Mouse (Mus musculus): ENCODE measurements around the gene Ube2ql1. TPM values are rescaled to one million over a fixed set of nuclear protein-coding genes. Genes with fewer than 3 reads are reported as not detected.

The Ube2ql1 gene
- 2.1 and 2.2 TPM in 2 replicates for polyA plus RNA-seq (2014; fragmentation: Nextera tagmentation; extraction: Ambion mirVana)

- no peaks in the 10 kb centered on the region for H3K36me3 ChIP-seq (ENCODE audit: control insufficient read depth, insufficient read depth, low read length)
- peak; percentile 96 for ATAC-seq (ENCODE audit: low read depth)
- peaks cover 61% of the 10 kb centered on the region for H3K27me3 ChIP-seq (replicated peaks; ENCODE audit: control insufficient read depth, insufficient read depth, low read length)
These were observed at the start of gene Ube2ql1 for GRCm38 (mm10) chr13:69739759-69740135. TSS of gene Ube2ql1 (minus strand) at chr13:69739889.

GRCm38 (mm10) chr13:69788704-69789103 is 49.0 kb upstream of the Ube2ql1 start:
- H3K4me1 ChIP-seq (ENCODE audit: control insufficient read depth, insufficient read depth, low read length): no peaks in the 10 kb centered on the region
- H3K9ac ChIP-seq (ENCODE audit: low read depth, low read length): no peak overlapping the region
- H3K4me3 ChIP-seq (ENCODE audit: low read depth, low read length): no peak overlapping the region
- H3K36me3 ChIP-seq (ENCODE audit: control insufficient read depth, insufficient read depth, low read length): no peaks in the 10 kb centered on the region
- no peaks in the 10 kb centered on the region for H3K9me3 ChIP-seq (ENCODE audit: control insufficient read depth, low read length)
- no peak for ATAC-seq (ENCODE audit: low read depth)
- no peak overlapping the region for H3K27ac ChIP-seq (replicated peaks; ENCODE audit: low read depth, low read length)
- DNase-seq (ENCODE audit: low spot score): peak; percentile 13
- 70% methylated on average over 5 of the region's 5 CpGs for WGBS
- H3K4me2 ChIP-seq (ENCODE audit: low read depth, low read length): no peak overlapping the region
- H3K27me3 ChIP-seq (replicated peaks; ENCODE audit: control insufficient read depth, insufficient read depth, low read length): no peaks in the 10 kb centered on the region

More at GRCm38 (mm10) chr13:69739759-69740135, at the start of gene Ube2ql1:
- H3K27ac ChIP-seq (replicated peaks; ENCODE audit: low read depth, low read length): peak within 1 kb of the TSS; percentile 67; the same call in 1 of the 2 replicates
- no peaks in the 10 kb centered on the region for H3K9me3 ChIP-seq (ENCODE audit: control insufficient read depth, low read length)
- H3K9ac ChIP-seq (ENCODE audit: low read depth, low read length): peak within 1 kb of the TSS; percentile 64
- peak within 1 kb of the TSS; percentile 99 for H3K4me2 ChIP-seq (ENCODE audit: low read depth, low read length)
- H3K4me3 ChIP-seq (ENCODE audit: low read depth, low read length): peak within 1 kb of the TSS; percentile 69
- 0 out of 2 replicates have a peak, but pooled peaks cover 8% of the 10 kb centered on the region for H3K4me1 ChIP-seq (ENCODE audit: control insufficient read depth, insufficient read depth, low read length)
- DNase-seq (ENCODE audit: low spot score): peak; percentile 92
- WGBS: under 1% methylated on average over 23 of the region's 46 CpGs

- Histone ChIP-seq H3K27me3 (replicated peaks; ENCODE audit: control insufficient read depth, insufficient read depth, low read length) (no peaks in the 10 kb centered on the region), H3K36me3 (ENCODE audit: control insufficient read depth, insufficient read depth, low read length) (no peaks in the 10 kb centered on the region), H3K4me3 (ENCODE audit: low read depth, low read length) (no peak overlapping the region), H3K4me2 (ENCODE audit: low read depth, low read length) (no peak overlapping the region), H3K4me1 (ENCODE audit: control insufficient read depth, insufficient read depth, low read length) (no peaks in the 10 kb centered on the region), H3K27ac (replicated peaks; ENCODE audit: low read depth, low read length) (no peak overlapping the region), H3K9me3 (ENCODE audit: control insufficient read depth, low read length) (no peaks in the 10 kb centered on the region), H3K9ac (ENCODE audit: low read depth, low read length) (no peak overlapping the region)
- no peak for DNase-seq (ENCODE audit: low spot score)
- 88% methylated on average over 19 of the region's 19 CpGs for WGBS
- no peak for ATAC-seq (ENCODE audit: low read depth)
These were observed 38.5 kb upstream of the Ube2ql1 start for GRCm38 (mm10) chr13:69778221-69778620.

- ATAC-seq (ENCODE audit: low read depth): no peak
- H3K9me3 ChIP-seq (ENCODE audit: control insufficient read depth, low read length): no peaks in the 10 kb centered on the region
- 84% methylated on average over 4 of the region's 4 CpGs for WGBS
- no peak overlapping the region for H3K4me3 ChIP-seq (ENCODE audit: low read depth, low read length)
- no peak overlapping the region for H3K4me2 ChIP-seq (ENCODE audit: low read depth, low read length)
- no peak overlapping the region for H3K9ac ChIP-seq (ENCODE audit: low read depth, low read length)
- no peak overlapping the region for H3K27ac ChIP-seq (replicated peaks; ENCODE audit: low read depth, low read length)
- H3K36me3 ChIP-seq (ENCODE audit: control insufficient read depth, insufficient read depth, low read length): no peaks in the 10 kb centered on the region
- H3K4me1 ChIP-seq (ENCODE audit: control insufficient read depth, insufficient read depth, low read length): no peaks in the 10 kb centered on the region
- DNase-seq (ENCODE audit: low spot score): no peak
- no peaks in the 10 kb centered on the region for H3K27me3 ChIP-seq (replicated peaks; ENCODE audit: control insufficient read depth, insufficient read depth, low read length)
These were observed 32.7 kb upstream of the Ube2ql1 start for GRCm38 (mm10) chr13:69772358-69772757.

- 0 out of 2 replicates have a peak overlapping the region, but pooled peaks have one; percentile 15 for H3K27ac ChIP-seq (replicated peaks; ENCODE audit: low read depth, low read length)
- WGBS: 72% methylated on average over 12 of the region's 12 CpGs
- H3K27me3 ChIP-seq (replicated peaks; ENCODE audit: control insufficient read depth, insufficient read depth, low read length): no peaks in the 10 kb centered on the region
- H3K9ac ChIP-seq (ENCODE audit: low read depth, low read length): no peak overlapping the region
- peak; percentile 66 for DNase-seq (ENCODE audit: low spot score)
- no peaks in the 10 kb centered on the region for H3K9me3 ChIP-seq (ENCODE audit: control insufficient read depth, low read length)
- H3K4me2 ChIP-seq (ENCODE audit: low read depth, low read length): no peak overlapping the region
- no peaks in the 10 kb centered on the region for H3K4me1 ChIP-seq (ENCODE audit: control insufficient read depth, insufficient read depth, low read length)
- H3K36me3 ChIP-seq (ENCODE audit: control insufficient read depth, insufficient read depth, low read length): no peaks in the 10 kb centered on the region
- peak; percentile 62 for ATAC-seq (ENCODE audit: low read depth)
- H3K4me3 ChIP-seq (ENCODE audit: low read depth, low read length): no peak overlapping the region
These were observed 31.1 kb upstream of the Ube2ql1 start for GRCm38 (mm10) chr13:69770538-69771456.

- 89% methylated on average over 10 of the region's 10 CpGs for WGBS
- DNase-seq (ENCODE audit: low spot score) (no peak), ATAC-seq (ENCODE audit: low read depth) (no peak)
- no peak overlapping the region for H3K27ac ChIP-seq (replicated peaks; ENCODE audit: low read depth, low read length)
- H3K9ac ChIP-seq (ENCODE audit: low read depth, low read length): no peak overlapping the region
- H3K9me3 ChIP-seq (ENCODE audit: control insufficient read depth, low read length): no peaks in the 10 kb centered on the region
- no peak overlapping the region for H3K4me2 ChIP-seq (ENCODE audit: low read depth, low read length)
- H3K4me3 ChIP-seq (ENCODE audit: low read depth, low read length): no peak overlapping the region
- H3K36me3 ChIP-seq (ENCODE audit: control insufficient read depth, insufficient read depth, low read length): no peaks in the 10 kb centered on the region
- H3K27me3 ChIP-seq (replicated peaks; ENCODE audit: control insufficient read depth, insufficient read depth, low read length): no peaks in the 10 kb centered on the region
- H3K4me1 ChIP-seq (ENCODE audit: control insufficient read depth, insufficient read depth, low read length): no peaks in the 10 kb centered on the region
These were observed 28.5 kb upstream of the Ube2ql1 start for GRCm38 (mm10) chr13:69768152-69768551.

GRCm38 (mm10) chr13:69764646-69765045 is 25.0 kb upstream of the Ube2ql1 start:
- Histone ChIP-seq H3K4me1 (ENCODE audit: control insufficient read depth, insufficient read depth, low read length) (no peaks in the 10 kb centered on the region), H3K27ac (replicated peaks; ENCODE audit: low read depth, low read length) (no peak overlapping the region), H3K27me3 (replicated peaks; ENCODE audit: control insufficient read depth, insufficient read depth, low read length) (no peaks in the 10 kb centered on the region), H3K4me3 (ENCODE audit: low read depth, low read length) (no peak overlapping the region), H3K4me2 (ENCODE audit: low read depth, low read length) (no peak overlapping the region), H3K36me3 (ENCODE audit: control insufficient read depth, insufficient read depth, low read length) (no peaks in the 10 kb centered on the region), H3K9me3 (ENCODE audit: control insufficient read depth, low read length) (no peaks in the 10 kb centered on the region), H3K9ac (ENCODE audit: low read depth, low read length) (no peak overlapping the region)
- no peak for DNase-seq (ENCODE audit: low spot score)
- ATAC-seq (ENCODE audit: low read depth): no peak
- 83% methylated on average over 9 of the region's 9 CpGs for WGBS

GRCm38 (mm10) chr13:69761393-69761792 is 21.7 kb upstream of the Ube2ql1 start:
- Histone ChIP-seq H3K9me3 (ENCODE audit: control insufficient read depth, low read length) (no peaks in the 10 kb centered on the region), H3K27ac (replicated peaks; ENCODE audit: low read depth, low read length) (no peak overlapping the region), H3K27me3 (replicated peaks; ENCODE audit: control insufficient read depth, insufficient read depth, low read length) (no peaks in the 10 kb centered on the region), H3K9ac (ENCODE audit: low read depth, low read length) (no peak overlapping the region), H3K4me2 (ENCODE audit: low read depth, low read length) (no peak overlapping the region), H3K36me3 (ENCODE audit: control insufficient read depth, insufficient read depth, low read length) (no peaks in the 10 kb centered on the region), H3K4me1 (ENCODE audit: control insufficient read depth, insufficient read depth, low read length) (no peaks in the 10 kb centered on the region), H3K4me3 (ENCODE audit: low read depth, low read length) (no peak overlapping the region)
- WGBS: 71% methylated on average over 10 of the region's 10 CpGs
- DNase-seq (ENCODE audit: low spot score) (peak; percentile 71), ATAC-seq (ENCODE audit: low read depth) (no peak)
